Mouse (Mus musculus): ENCODE measurements around the gene Gm28374. TPM values are rescaled to one million over a fixed set of nuclear protein-coding genes. Genes with fewer than 3 reads are reported as not detected.

The Gm28374 gene
- total and polyA plus RNA-seq, 2 experiments: 0.20 to 0.46 TPM

DNA sequence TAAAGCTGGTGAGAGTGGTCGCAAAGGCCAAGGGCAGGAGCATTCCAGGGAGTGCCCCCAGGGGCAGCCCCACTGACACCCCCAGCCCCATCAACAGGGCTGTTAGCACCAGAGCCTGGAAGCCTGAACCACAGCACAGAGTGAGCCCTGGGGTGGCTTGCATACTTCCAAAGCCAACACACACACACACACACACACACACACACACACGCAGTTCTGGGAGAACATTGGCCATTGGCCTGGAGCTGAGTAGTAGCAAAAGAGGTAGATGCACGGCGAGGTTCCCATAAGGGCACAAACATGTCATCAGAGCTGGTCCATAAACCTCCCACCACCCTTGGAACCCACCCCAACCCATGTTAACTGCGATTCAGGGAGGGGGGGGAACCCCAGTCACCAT lies 15.5 kb downstream of the Gm28374 start:
- Histone ChIP-seq H3K79me2 (ENCODE audit: control insufficient read depth, insufficient read depth, low read length) (peaks cover 5% of the 10 kb centered on the region; the same call in 1 of the 2 replicates), H3K27me3 (ENCODE audit: control insufficient read depth, insufficient read depth, low read length) (no peaks in the 10 kb centered on the region), H3K27ac (replicated peaks; ENCODE audit: insufficient read depth, low read depth, low read length) (peak overlapping the region; percentile 23; the same call in 1 of the 2 replicates), H3K4me3 (ENCODE audit: insufficient read depth, low read depth, low read length) (peak overlapping the region; percentile 74; the same call in 1 of the 2 replicates), H3K4me1 (ENCODE audit: control insufficient read depth, insufficient read depth, low read length) (peaks cover 24% of the 10 kb centered on the region), H3K9ac (ENCODE audit: low read depth, low read length) (peak overlapping the region; percentile 31), H3K36me3 (ENCODE audit: control insufficient read depth, insufficient read depth, low read length) (no peaks in the 10 kb centered on the region; the same call in 1 of the 2 replicates)
- no peak for DNase-seq (ENCODE audit: extremely low read depth, low read depth, low spot score)
- 21% methylated on average over 5 of the region's 5 CpGs for WGBS
- TF ChIP-seq CTCF (IDR thresholded peaks at IDR 0.05; ENCODE audit: low read depth, low read length) (no peak), POLR2A (IDR thresholded peaks at IDR 0.05; ENCODE audit: extremely low read depth, insufficient read depth, low read length) (no peak)

DNA sequence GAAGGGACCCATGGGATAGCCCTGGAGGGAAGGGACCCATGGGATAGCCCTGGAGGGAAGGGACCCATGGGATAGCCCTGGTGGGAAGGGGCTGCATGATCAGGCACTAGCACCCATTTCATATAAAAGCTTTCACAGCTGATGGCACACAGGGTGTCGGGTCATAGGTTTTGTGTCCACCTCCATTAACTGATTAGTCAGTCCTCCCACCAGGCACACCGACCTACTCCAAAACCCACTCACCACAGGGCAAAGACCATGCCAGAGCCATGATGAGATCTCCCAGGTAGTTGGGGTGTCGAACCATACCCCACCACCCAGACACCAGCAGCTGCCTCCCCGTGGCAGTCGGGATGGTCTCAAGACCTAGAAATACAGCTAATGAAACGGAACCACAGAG lies 19.0 kb downstream of the Gm28374 start:
- peaks cover 2% of the 10 kb centered on the region; the same call in 1 of the 2 replicates for H3K36me3 ChIP-seq (ENCODE audit: control insufficient read depth, insufficient read depth, low read length)
- peaks cover 30% of the 10 kb centered on the region for H3K4me1 ChIP-seq (ENCODE audit: control insufficient read depth, insufficient read depth, low read length)
- no peak overlapping the region for H3K4me3 ChIP-seq (ENCODE audit: insufficient read depth, low read depth, low read length)
- no peak for DNase-seq (ENCODE audit: extremely low read depth, low read depth, low spot score)
- H3K9ac ChIP-seq (ENCODE audit: low read depth, low read length): peak overlapping the region; percentile 3; the same call in 1 of the 2 replicates
- 0 out of 2 replicates have a peak overlapping the region, but pooled peaks have one; percentile 77 for H3K27ac ChIP-seq (replicated peaks; ENCODE audit: insufficient read depth, low read depth, low read length)
- no peak for TF ChIP-seq CTCF (IDR thresholded peaks at IDR 0.05; ENCODE audit: low read depth, low read length)
- TF ChIP-seq POLR2A (IDR thresholded peaks at IDR 0.05; ENCODE audit: extremely low read depth, insufficient read depth, low read length): no peak
- H3K79me2 ChIP-seq (ENCODE audit: control insufficient read depth, insufficient read depth, low read length): peaks cover 5% of the 10 kb centered on the region; the same call in 1 of the 2 replicates
- 86% methylated on average over 6 of the region's 6 CpGs for WGBS
- H3K27me3 ChIP-seq (ENCODE audit: control insufficient read depth, insufficient read depth, low read length): no peaks in the 10 kb centered on the region

- H3K27ac ChIP-seq (replicated peaks; ENCODE audit: insufficient read depth, low read depth, low read length): peak overlapping the region; percentile 77
- WGBS: 12% methylated on average over 5 of the region's 5 CpGs
These were observed 19.6 kb downstream of the Gm28374 start for GRCm38 (mm10) chr19:6062418-6062817.

DNA sequence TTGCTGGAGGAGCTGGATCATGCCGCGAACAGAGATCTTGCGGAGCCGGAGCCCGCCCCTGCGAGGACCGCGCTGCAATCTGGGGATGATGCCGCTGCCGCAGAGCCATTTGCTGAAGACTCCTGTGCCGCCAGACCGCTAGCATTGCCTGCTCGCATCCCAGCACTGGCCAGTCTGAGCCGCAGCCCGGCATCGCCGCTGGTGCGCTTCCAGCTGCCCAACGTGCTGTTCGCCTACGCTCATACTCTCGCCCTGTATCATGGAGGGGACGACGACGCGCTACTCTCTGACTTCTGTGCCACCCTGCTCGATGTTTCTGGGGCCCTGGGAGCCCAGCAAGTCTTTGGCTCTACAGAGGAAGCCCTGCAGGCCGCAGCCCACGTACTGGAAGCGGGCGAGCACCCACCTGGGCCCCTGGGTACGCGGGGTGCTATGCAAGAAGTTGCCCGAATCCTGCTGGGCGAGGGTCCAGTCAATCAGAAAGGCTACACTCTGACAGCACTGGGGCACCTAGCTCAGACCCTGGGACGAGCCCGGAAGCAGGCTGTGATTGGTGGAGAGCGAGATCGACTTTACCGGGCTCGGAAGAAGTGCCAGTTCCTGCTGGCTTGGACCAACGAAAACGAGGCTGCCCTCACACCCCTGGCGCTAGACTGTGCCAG lies 20.3 kb downstream of the Gm28374 start:
- WGBS: under 1% methylated on average over 44 of the region's 44 CpGs
- peaks cover 28% of the 10 kb centered on the region for H3K4me1 ChIP-seq (ENCODE audit: control insufficient read depth, insufficient read depth, low read length)

More at GRCm38 (mm10) chr19:6062418-6062817, 19.6 kb downstream of the Gm28374 start:
- Histone ChIP-seq H3K4me1 (ENCODE audit: control insufficient read depth, insufficient read depth, low read length) (peaks cover 28% of the 10 kb centered on the region), H3K79me2 (ENCODE audit: control insufficient read depth, insufficient read depth, low read length) (peaks cover 5% of the 10 kb centered on the region; the same call in 1 of the 2 replicates), H3K27me3 (ENCODE audit: control insufficient read depth, insufficient read depth, low read length) (no peaks in the 10 kb centered on the region), H3K36me3 (ENCODE audit: control insufficient read depth, insufficient read depth, low read length) (peaks cover 2% of the 10 kb centered on the region; the same call in 1 of the 2 replicates), H3K9ac (ENCODE audit: low read depth, low read length) (peak overlapping the region; percentile 86), H3K4me3 (ENCODE audit: insufficient read depth, low read depth, low read length) (peak overlapping the region; percentile 78)
- DNase-seq (ENCODE audit: extremely low read depth, low read depth, low spot score): peak; percentile 71
- TF ChIP-seq POLR2A (IDR thresholded peaks at IDR 0.05; ENCODE audit: extremely low read depth, insufficient read depth, low read length): no peak
- TF ChIP-seq CTCF (IDR thresholded peaks at IDR 0.05; ENCODE audit: low read depth, low read length): no peak

GRCm38 (mm10) chr19:6061021-6061533 lies 21.0 kb downstream of the Gm28374 start, which contains the start of gene Znhit2:
TSS of gene Znhit2 (plus strand) at chr19:6061192.
- peak; percentile 49; the same call in 1 of the 2 replicates for TF ChIP-seq POLR2A (IDR thresholded peaks at IDR 0.05; ENCODE audit: extremely low read depth, insufficient read depth, low read length)
- TF ChIP-seq CTCF (IDR thresholded peaks at IDR 0.05; ENCODE audit: low read depth, low read length): no peak
- peak within 1 kb of the TSS; percentile 77 for H3K27ac ChIP-seq (replicated peaks; ENCODE audit: insufficient read depth, low read depth, low read length)
- peaks cover 2% of the 10 kb centered on the region; the same call in 1 of the 2 replicates for H3K36me3 ChIP-seq (ENCODE audit: control insufficient read depth, insufficient read depth, low read length)
- peaks cover 24% of the 10 kb centered on the region for H3K4me1 ChIP-seq (ENCODE audit: control insufficient read depth, insufficient read depth, low read length)
- DNase-seq (ENCODE audit: extremely low read depth, low read depth, low spot score): peak; percentile 89
- peak within 1 kb of the TSS; percentile 86 for H3K9ac ChIP-seq (ENCODE audit: low read depth, low read length)
- H3K4me3 ChIP-seq (ENCODE audit: insufficient read depth, low read depth, low read length): peak within 1 kb of the TSS; percentile 78
- H3K79me2 ChIP-seq (ENCODE audit: control insufficient read depth, insufficient read depth, low read length): no peaks in the 10 kb centered on the region; the same call in 1 of the 2 replicates
- WGBS: under 1% methylated on average over 58 of the region's 58 CpGs
- H3K27me3 ChIP-seq (ENCODE audit: control insufficient read depth, insufficient read depth, low read length): no peaks in the 10 kb centered on the region

More for the DNA sequence above, 20.3 kb downstream of the Gm28374 start:
- Histone ChIP-seq H3K9ac (ENCODE audit: low read depth, low read length) (peak overlapping the region; percentile 86), H3K27me3 (ENCODE audit: control insufficient read depth, insufficient read depth, low read length) (no peaks in the 10 kb centered on the region), H3K27ac (replicated peaks; ENCODE audit: insufficient read depth, low read depth, low read length) (peak overlapping the region; percentile 77), H3K36me3 (ENCODE audit: control insufficient read depth, insufficient read depth, low read length) (peaks cover 2% of the 10 kb centered on the region; the same call in 1 of the 2 replicates), H3K4me3 (ENCODE audit: insufficient read depth, low read depth, low read length) (peak overlapping the region; percentile 78), H3K79me2 (ENCODE audit: control insufficient read depth, insufficient read depth, low read length) (peaks cover 5% of the 10 kb centered on the region; the same call in 1 of the 2 replicates)
- peak; percentile 52; the same call in 1 of the 2 replicates for TF ChIP-seq POLR2A (IDR thresholded peaks at IDR 0.05; ENCODE audit: extremely low read depth, insufficient read depth, low read length)
- no peak for TF ChIP-seq CTCF (IDR thresholded peaks at IDR 0.05; ENCODE audit: low read depth, low read length)
- DNase-seq (ENCODE audit: extremely low read depth, low read depth, low spot score): peak; percentile 72
